Mouse (Mus musculus): Measurements from ENCODE around the gene Plp2. TPM values are rescaled to one million over a fixed set of nuclear protein-coding genes. Genes with fewer than 3 reads are reported as not detected.
"Not testable (repeated sequence)": the region's sequence is repeated elsewhere in the genome, so short reads cannot be mapped to it uniquely, and the experiment has no call there.

The Plp2 gene
- polyA plus RNA-seq (2012; ENCODE audit: insufficient read depth, insufficient read length, missing spikeins), result 448 and 491 TPM in 2 replicates

DNA sequence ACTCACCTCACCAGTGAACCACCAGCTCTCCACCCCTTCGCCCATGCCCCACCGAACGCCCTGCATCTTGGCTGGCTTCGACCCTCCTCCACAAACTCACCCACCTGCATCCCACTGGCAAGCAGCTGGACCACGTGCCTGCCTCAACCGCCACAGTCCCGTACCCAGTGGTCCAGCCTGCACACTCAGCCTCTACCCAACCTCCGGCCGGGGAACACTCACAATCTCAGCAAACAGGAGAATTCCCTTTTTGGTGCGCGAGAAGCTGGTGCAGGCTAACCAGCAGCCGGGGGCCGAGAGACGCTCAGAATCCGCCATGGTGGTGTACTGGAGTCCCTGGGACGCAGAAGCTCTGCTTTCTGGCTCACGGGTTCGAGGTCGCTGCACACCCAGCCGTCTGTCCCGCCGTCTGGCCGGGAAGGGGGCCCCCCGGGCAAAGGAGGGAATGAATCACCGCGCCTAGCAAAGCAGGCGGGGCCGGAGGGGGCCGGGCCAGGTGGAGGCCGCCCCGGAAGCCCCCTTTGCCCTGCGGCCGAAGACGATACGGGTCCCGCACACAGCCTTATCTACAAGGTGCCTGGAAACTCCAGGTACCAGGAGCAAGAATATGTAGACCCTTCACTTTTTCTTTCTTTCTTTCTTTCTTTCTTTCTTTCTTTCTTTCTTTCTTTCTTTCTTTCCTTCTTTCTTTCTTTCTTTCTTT is at the start of gene Plp2:
Gene Plp2 (minus strand): TSS at position 470 of the 703 bp plus-strand sequence.
- H3K4me1 ChIP-seq (ENCODE audit: control insufficient read depth, insufficient read depth, low read length), result peaks cover 20% of the 10 kb centered on the region
- peak within 1 kb of the TSS; percentile 82 for H3K4me3 ChIP-seq (ENCODE audit: insufficient read depth, low read length)
- H3K27ac ChIP-seq (ENCODE audit: insufficient read depth, low read depth, low read length), result peak within 1 kb of the TSS; percentile 83
- no peak for TF ChIP-seq POLR2A (IDR thresholded peaks at IDR 0.05; ENCODE audit: borderline replicate concordance, low read depth, low read length)
- no peak for TF ChIP-seq CTCF (IDR thresholded peaks at IDR 0.05; ENCODE audit: low read depth, low read length)

DNA sequence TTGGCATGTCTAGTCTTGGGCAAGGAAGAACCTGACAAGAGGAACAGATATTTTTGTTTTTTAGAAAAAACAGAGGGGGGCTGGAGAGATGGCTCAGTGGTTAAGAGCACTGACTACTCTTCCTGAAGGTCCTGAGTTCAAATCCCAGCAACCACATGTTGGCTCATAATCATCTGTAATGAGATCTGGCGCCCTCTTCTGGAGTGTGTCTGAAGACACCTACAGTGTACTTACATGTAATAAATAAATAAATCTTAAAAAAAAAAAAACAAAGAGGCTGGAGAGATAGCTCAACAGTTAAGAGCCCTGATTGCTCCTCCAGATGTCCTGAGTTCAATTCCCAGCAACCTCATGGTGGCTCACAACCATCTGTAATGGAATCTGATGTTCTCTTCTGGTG is 44.9 kb upstream of the Plp2 start:
- not testable (repeated sequence) for H3K27ac ChIP-seq (ENCODE audit: insufficient read depth, low read depth, low read length); H3K4me3 ChIP-seq (ENCODE audit: insufficient read depth, low read length); H3K4me1 ChIP-seq (ENCODE audit: control insufficient read depth, insufficient read depth, low read length)

DNA sequence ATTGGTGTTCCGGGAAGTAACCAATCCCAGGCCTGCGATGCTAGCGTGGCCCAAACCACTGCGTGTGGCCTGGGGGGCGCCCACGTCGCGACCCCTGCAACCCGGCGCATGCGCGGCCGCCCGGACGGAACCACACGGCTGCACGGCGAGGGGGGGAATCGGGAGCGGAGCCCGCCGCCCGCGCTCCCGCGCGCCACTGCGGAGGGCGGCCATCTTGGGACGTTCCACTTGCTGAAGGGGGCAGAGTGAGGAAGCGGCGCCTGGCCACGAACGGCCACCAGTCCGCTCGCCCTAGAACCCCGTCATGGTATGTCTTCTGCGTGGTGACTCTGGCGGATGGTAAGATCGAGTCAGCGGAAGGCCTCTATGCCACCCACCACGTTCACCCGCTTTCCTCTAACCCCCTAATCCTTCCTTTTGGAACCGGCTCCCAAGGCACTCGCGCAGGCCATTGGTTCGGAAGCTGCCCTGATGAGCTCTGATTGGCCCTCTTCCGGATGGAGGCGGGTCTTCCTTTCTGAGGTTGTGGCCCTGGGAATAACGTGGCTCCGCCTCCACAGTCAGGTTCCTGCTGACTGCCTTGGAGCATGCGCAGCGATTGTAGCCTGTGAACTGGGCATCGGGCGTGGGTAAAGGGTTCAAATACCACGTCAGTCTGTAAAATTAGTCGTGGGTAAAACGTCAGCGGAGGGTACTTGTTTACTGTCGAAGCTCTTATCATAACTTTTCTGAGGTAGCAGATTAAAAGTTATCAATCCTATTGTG is 43.1 kb upstream of the Plp2 start, which contains the start of gene Wdr45:
Gene Wdr45 (plus strand): TSS at position 199 of the 765 bp plus-strand sequence.
- H3K27ac ChIP-seq (ENCODE audit: insufficient read depth, low read depth, low read length), result peak within 1 kb of the TSS; percentile 63
- H3K4me3 ChIP-seq (ENCODE audit: insufficient read depth, low read length), result peak within 1 kb of the TSS; percentile 50
- H3K4me1 ChIP-seq (ENCODE audit: control insufficient read depth, insufficient read depth, low read length), result not testable (repeated sequence)

DNA sequence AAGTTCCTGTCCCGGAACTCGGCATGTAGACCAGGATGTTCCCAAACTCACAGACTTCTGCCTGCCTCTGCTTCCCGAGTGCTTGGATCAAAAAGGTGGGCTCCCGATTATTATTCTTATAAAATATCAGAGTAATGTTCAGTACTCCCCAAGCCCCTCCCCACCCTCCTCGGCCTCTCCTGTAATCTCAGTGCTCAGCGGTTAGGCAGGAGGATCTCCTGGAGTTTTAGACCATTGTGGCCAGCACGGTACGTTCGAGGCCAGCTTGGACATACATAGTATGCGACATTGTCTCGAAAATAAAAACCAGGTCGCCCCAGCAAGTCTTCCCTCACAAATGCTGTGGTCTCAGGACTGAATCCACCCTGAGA is 42.6 kb upstream of the Plp2 start:
- Histone ChIP-seq H3K4me3 (ENCODE audit: insufficient read depth, low read length) (peak overlapping the region; percentile 50), H3K27ac (ENCODE audit: insufficient read depth, low read depth, low read length) (peak overlapping the region; percentile 23)
- H3K4me1 ChIP-seq (ENCODE audit: control insufficient read depth, insufficient read depth, low read length), result not testable (repeated sequence)

DNA sequence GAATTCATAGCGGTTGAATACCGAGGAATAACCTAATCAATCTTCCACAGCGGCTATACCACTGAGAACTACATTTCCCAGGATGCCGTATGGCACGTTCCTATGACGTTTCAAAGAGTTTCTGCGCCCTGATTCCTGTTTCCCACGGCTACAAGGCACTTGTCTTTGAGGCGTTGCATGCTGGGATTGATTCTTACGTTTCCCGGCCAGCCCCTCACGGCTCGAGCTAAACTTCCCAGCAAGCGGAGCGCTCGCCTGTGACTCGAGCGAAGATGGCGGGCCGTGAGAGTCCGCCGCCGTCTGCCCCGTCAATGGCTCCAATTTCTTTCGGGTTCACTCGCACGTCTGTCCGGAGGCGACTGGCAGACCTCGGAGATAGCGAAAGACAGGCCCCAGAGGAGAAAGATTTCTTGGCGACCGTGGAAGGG is 25.8 kb upstream of the Plp2 start, which contains the start of gene Gpkow:
Gene Gpkow (plus strand): TSS at position 178 of the 428 bp plus-strand sequence.
- Histone ChIP-seq H3K4me3 (ENCODE audit: insufficient read depth, low read length) (peak within 1 kb of the TSS; percentile 77), H3K27ac (ENCODE audit: insufficient read depth, low read depth, low read length) (peak within 1 kb of the TSS; percentile 34), H3K4me1 (ENCODE audit: control insufficient read depth, insufficient read depth, low read length) (peaks cover 6% of the 10 kb centered on the region)
- TF ChIP-seq CTCF (IDR thresholded peaks at IDR 0.05; ENCODE audit: low read depth, low read length), result no peak
- TF ChIP-seq POLR2A (IDR thresholded peaks at IDR 0.05; ENCODE audit: borderline replicate concordance, low read depth, low read length), result no peak

GRCm38 (mm10) chrX:7696520-7696919 is 25.3 kb upstream of the Plp2 start:
- Histone ChIP-seq H3K4me1 (ENCODE audit: control insufficient read depth, insufficient read depth, low read length) (peaks cover 6% of the 10 kb centered on the region), H3K27ac (ENCODE audit: insufficient read depth, low read depth, low read length) (no peak overlapping the region), H3K4me3 (ENCODE audit: insufficient read depth, low read length) (no peak overlapping the region)
- TF ChIP-seq CTCF (IDR thresholded peaks at IDR 0.05; ENCODE audit: low read depth, low read length), result no peak
- no peak for TF ChIP-seq POLR2A (IDR thresholded peaks at IDR 0.05; ENCODE audit: borderline replicate concordance, low read depth, low read length)

DNA sequence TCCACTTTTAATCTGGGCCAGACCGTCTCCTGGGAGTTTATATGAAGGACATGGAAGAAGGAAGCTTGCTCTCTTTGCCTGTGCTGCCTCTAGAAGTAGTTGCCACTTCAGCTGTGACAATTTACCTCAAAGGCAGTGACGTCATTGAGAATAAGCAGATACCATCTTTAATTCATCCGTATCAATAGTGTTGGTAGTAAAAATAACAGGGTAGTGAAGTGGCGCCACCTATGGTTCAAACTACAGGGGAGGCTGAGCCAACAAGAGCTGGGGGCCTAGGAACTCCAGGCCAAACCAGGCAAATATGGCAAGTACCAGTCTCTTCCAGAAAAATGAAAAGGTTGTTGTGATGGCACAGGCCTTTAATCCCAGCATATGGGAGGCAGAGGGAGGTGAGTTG is 21.7 kb upstream of the Plp2 start:
- H3K27ac ChIP-seq (ENCODE audit: insufficient read depth, low read depth, low read length), result no peak overlapping the region
- no peak for TF ChIP-seq CTCF (IDR thresholded peaks at IDR 0.05; ENCODE audit: low read depth, low read length)
- no peak for TF ChIP-seq POLR2A (IDR thresholded peaks at IDR 0.05; ENCODE audit: borderline replicate concordance, low read depth, low read length)
- no peak overlapping the region for H3K4me3 ChIP-seq (ENCODE audit: insufficient read depth, low read length)
- peaks cover 2% of the 10 kb centered on the region; the same call in 1 of the 2 replicates for H3K4me1 ChIP-seq (ENCODE audit: control insufficient read depth, insufficient read depth, low read length)

DNA sequence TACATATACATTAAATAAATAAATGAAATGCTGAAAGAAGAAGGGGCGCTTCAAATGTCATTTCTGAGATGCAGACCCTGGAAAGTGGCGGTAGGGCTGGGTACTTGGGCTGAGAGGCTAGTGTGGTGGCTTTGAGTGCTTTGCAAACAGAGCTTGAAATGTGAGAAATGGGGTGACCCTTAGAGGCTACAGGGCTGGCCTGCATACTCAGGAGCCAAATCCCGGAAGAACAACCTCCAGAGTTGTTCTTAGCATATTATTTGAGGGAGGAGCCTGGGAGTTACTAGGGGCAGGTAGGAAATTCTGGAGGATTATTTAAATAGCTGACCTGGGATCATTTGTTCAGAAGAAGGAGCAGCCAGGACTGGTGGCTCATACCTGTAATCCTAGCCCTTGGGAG is 19.3 kb upstream of the Plp2 start:
- TF ChIP-seq POLR2A (IDR thresholded peaks at IDR 0.05; ENCODE audit: borderline replicate concordance, low read depth, low read length) (no peak), CTCF (IDR thresholded peaks at IDR 0.05; ENCODE audit: low read depth, low read length) (no peak)

GRCm38 (mm10) chrX:7688321-7688720 is 17.1 kb upstream of the Plp2 start:
- Histone ChIP-seq H3K4me1 (ENCODE audit: control insufficient read depth, insufficient read depth, low read length) (no peaks in the 10 kb centered on the region), H3K27ac (ENCODE audit: insufficient read depth, low read depth, low read length) (no peak overlapping the region), H3K4me3 (ENCODE audit: insufficient read depth, low read length) (no peak overlapping the region)
- TF ChIP-seq POLR2A (IDR thresholded peaks at IDR 0.05; ENCODE audit: borderline replicate concordance, low read depth, low read length), result no peak
- TF ChIP-seq CTCF (IDR thresholded peaks at IDR 0.05; ENCODE audit: low read depth, low read length), result no peak

More for the DNA sequence above, 19.3 kb upstream of the Plp2 start:
- Histone ChIP-seq H3K4me1 (ENCODE audit: control insufficient read depth, insufficient read depth, low read length) (no peaks in the 10 kb centered on the region), H3K27ac (ENCODE audit: insufficient read depth, low read depth, low read length) (no peak overlapping the region), H3K4me3 (ENCODE audit: insufficient read depth, low read length) (no peak overlapping the region)

DNA sequence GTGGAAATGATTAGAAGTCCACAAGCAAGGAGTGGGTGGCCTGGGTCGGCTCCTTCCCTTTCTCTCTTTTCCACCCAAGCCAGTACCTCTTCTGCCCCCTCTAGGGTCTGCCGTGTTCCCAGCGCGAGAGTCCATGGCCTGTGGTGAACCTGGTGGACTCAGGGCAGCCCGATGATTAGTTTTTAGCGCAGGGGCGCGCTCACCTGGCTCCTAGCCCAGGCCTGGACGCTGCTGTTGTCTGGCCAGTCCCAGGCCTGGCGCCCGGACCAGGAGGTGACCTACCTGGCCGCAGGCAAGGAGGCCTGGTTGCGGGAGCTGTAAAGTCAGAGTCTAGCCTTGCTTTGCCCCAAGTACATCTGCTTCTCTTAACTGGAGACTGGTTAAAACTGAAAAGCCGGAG is 9.7 kb upstream of the Plp2 start, which contains the start of gene Magix:
Gene Magix (minus strand): TSS at position 388 of the 400 bp plus-strand sequence.
- Histone ChIP-seq H3K4me1 (ENCODE audit: control insufficient read depth, insufficient read depth, low read length) (no peaks in the 10 kb centered on the region), H3K27ac (ENCODE audit: insufficient read depth, low read depth, low read length) (no peak within 1 kb of the TSS), H3K4me3 (ENCODE audit: insufficient read depth, low read length) (peak within 1 kb of the TSS; percentile 30; the same call in 1 of the 2 replicates)
- TF ChIP-seq CTCF (IDR thresholded peaks at IDR 0.05; ENCODE audit: low read depth, low read length), result no peak
- no peak for TF ChIP-seq POLR2A (IDR thresholded peaks at IDR 0.05; ENCODE audit: borderline replicate concordance, low read depth, low read length)
